Mouse (Mus musculus) heart, adult 2 months (tissue): ENCODE data around the gene Igfals. TPM values are rescaled to one million over a fixed set of nuclear protein-coding genes. Genes with fewer than 3 reads are reported as not detected.

Experiments used
- DNase-seq, 2 experiments: peaks; one replicate each; pipeline ENCODE4 v3.0.0; 2021
- H3K27ac ChIP-seq: fragments of 200-600 bp; 2 replicates; pipeline ENCODE4 v1.8.1; 2022
- H3K27me3 ChIP-seq: fragments of 200-500 bp; 2 replicates; pipeline ENCODE4 v1.6.1; 2012; ENCODE audit warnings: mild to moderate bottlenecking, low read length, inconsistent platforms, mixed read lengths; ENCODE audit not compliant: control insufficient read depth, insufficient read depth
- H3K36me3 ChIP-seq: fragments of 200-500 bp; 2 replicates; pipeline ENCODE4 v1.6.1; 2012; ENCODE audit warnings: low read length, inconsistent platforms; ENCODE audit not compliant: control insufficient read depth, insufficient read depth
- H3K4me1 ChIP-seq: fragments of 200-500 bp; 2 replicates; pipeline ENCODE4 v1.6.1; 2011; ENCODE audit warnings: low read length; ENCODE audit not compliant: control insufficient read depth, insufficient read depth
- H3K4me3 ChIP-seq: fragments of 200-600 bp; 2 replicates; pipeline ENCODE4 v1.8.1; 2022
- H3K79me2 ChIP-seq: fragments of 200-500 bp; replicated peaks from 2 replicates; pipeline ENCODE4 v1.6.1; 2012; ENCODE audit warnings: mild to moderate bottlenecking, inconsistent platforms, low read length, moderate library complexity, mixed read lengths; ENCODE audit not compliant: control insufficient read depth, insufficient read depth
- H3K9ac ChIP-seq: fragments of 200-500 bp; 2 replicates; pipeline ENCODE4 v1.6.1; 2012; ENCODE audit warnings: low read depth, mild to moderate bottlenecking, control low read depth, inconsistent platforms, low read length, mixed read lengths
- CTCF ChIP-seq: fragments of 200-600 bp; IDR thresholded peaks from 2 replicates; pipeline ENCODE4 v1.8.1; 2022; ENCODE audit warnings: antibody characterized with exemption, mild to moderate bottlenecking, moderate library complexity
- EP300 ChIP-seq: fragments of 200-500 bp; IDR thresholded peaks from 2 replicates; pipeline ENCODE4 v1.6.1; 2011; ENCODE audit warnings: low read depth, low read length, control low read depth; ENCODE audit not compliant: insufficient read depth
- POLR2A ChIP-seq: fragments of 200-500 bp; IDR thresholded peaks from 2 replicates; pipeline ENCODE4 v1.6.1; 2011; ENCODE audit warnings: mild to moderate bottlenecking, low read depth, low read length, control low read depth; ENCODE audit not compliant: insufficient read depth
- WGBS: fragments of 180-500 bp; shearing (Covaris S2); methylation state at CpG from one replicate; pipeline ENCODE4 v1.1.7; 2018; 5-methylcytosine and 5-hydroxymethylcytosine counted together
- intact Hi-C: fragments of 180-260 bp; cut with DNase I; formaldehyde crosslinking; loops from one replicate; pipeline ENCODE4 v1.15.1; 2025
- polyA plus RNA-seq: library from polyadenylated mRNA; depleted of rRNA; stranded (reverse); fragments of >200 nt; gene quantifications from 2 replicates; pipeline ENCODE4 v1.2.3, GENCODE M21; 2012
- total RNA-seq, 2 experiments: library from RNA; stranded (reverse); gene quantifications; 2 replicates each; pipeline ENCODE4 v1.2.3; 2021

The Igfals gene
- total and polyA plus RNA-seq, 3 experiments = 9.2 to 12.7 (median 11.7) TPM

GRCm38 (mm10) chr17:24850065-24850772 lies 15.6 kb upstream of the Igfals start, which contains the start of gene Fahd1:
TSS of gene Fahd1 (minus strand) at chr17:24850364.
- no peaks in the 10 kb centered on the region for H3K36me3 ChIP-seq
- under 1% methylated on average over 58 of the region's 58 CpGs for WGBS
- peaks cover 2% of the 10 kb centered on the region for H3K4me1 ChIP-seq
- H3K27me3 ChIP-seq = no peaks in the 10 kb centered on the region
- H3K79me2 ChIP-seq = no peaks in the 10 kb centered on the region
- peak; percentile 73 for TF ChIP-seq POLR2A
- peak; percentile 16; the same call in 1 of the 2 replicates for TF ChIP-seq EP300
- peak; percentile 37; the same call in 1 of the 2 replicates for TF ChIP-seq CTCF
- H3K4me3 ChIP-seq = peak within 1 kb of the TSS; percentile 62
- intact Hi-C loops = loop anchor here (2.0 kb wide), 1 partner anchor 35 kb away; no protein-coding TSS in a partner anchor
- H3K9ac ChIP-seq = peak within 1 kb of the TSS; percentile 74
- peak; percentile 95 to 97 for DNase-seq
- peak within 1 kb of the TSS; percentile 87 for H3K27ac ChIP-seq

- Histone ChIP-seq H3K79me2 (no peaks in the 10 kb centered on the region), H3K4me1 (peaks cover 2% of the 10 kb centered on the region), H3K4me3 (peak overlapping the region; percentile 62), H3K36me3 (no peaks in the 10 kb centered on the region), H3K27me3 (no peaks in the 10 kb centered on the region), H3K27ac (peak overlapping the region; percentile 87), H3K9ac (peak overlapping the region; percentile 71)
- TF ChIP-seq POLR2A = no peak
- TF ChIP-seq EP300 = no peak
- TF ChIP-seq CTCF = no peak; the same call in 1 of the 2 replicates
- intact Hi-C loops = loop anchor here (2.0 kb wide), 1 partner anchor 34 kb away; no protein-coding TSS in a partner anchor
- WGBS = 1% methylated on average over 20 of the region's 20 CpGs
- no peak for DNase-seq
Observed at GRCm38 (mm10) chr17:24850773-24851127, 15.0 kb upstream of the Igfals start.

- DNase-seq = no peak
- TF ChIP-seq CTCF (no peak), POLR2A (no peak), EP300 (no peak)
- Histone ChIP-seq H3K27ac (no peak overlapping the region; the same call in 1 of the 2 replicates), H3K27me3 (no peaks in the 10 kb centered on the region), H3K9ac (peak overlapping the region; percentile 71; the same call in 1 of the 2 replicates), H3K4me3 (peak overlapping the region; percentile 62), H3K4me1 (peaks cover 2% of the 10 kb centered on the region), H3K79me2 (no peaks in the 10 kb centered on the region), H3K36me3 (no peaks in the 10 kb centered on the region)
- 81% methylated on average over 10 of the region's 10 CpGs for WGBS
- intact Hi-C loops = loop anchor here (2.0 kb wide), 1 partner anchor 33 kb away; no protein-coding TSS in a partner anchor
Observed at GRCm38 (mm10) chr17:24851381-24852125, 14.2 kb upstream of the Igfals start.

GRCm38 (mm10) chr17:24855838-24856464 lies 9.8 kb upstream of the Igfals start:
- H3K4me3 ChIP-seq = no peak overlapping the region
- H3K9ac ChIP-seq = no peak overlapping the region
- H3K79me2 ChIP-seq = no peaks in the 10 kb centered on the region
- 59% methylated on average over 3 of the region's 3 CpGs for WGBS
- intact Hi-C loops = no loop called here
- H3K36me3 ChIP-seq = no peaks in the 10 kb centered on the region
- no peaks in the 10 kb centered on the region; the same call in none of the 2 replicates for H3K4me1 ChIP-seq
- H3K27me3 ChIP-seq = no peaks in the 10 kb centered on the region
- no peak overlapping the region for H3K27ac ChIP-seq
- no peak for DNase-seq
- TF ChIP-seq EP300 = no peak
- no peak for TF ChIP-seq CTCF

- no peak for DNase-seq
- Histone ChIP-seq H3K27ac (no peak overlapping the region), H3K36me3 (no peaks in the 10 kb centered on the region), H3K4me1 (no peaks in the 10 kb centered on the region; the same call in none of the 2 replicates), H3K27me3 (no peaks in the 10 kb centered on the region), H3K9ac (no peak overlapping the region), H3K79me2 (no peaks in the 10 kb centered on the region), H3K4me3 (no peak overlapping the region)
- TF ChIP-seq POLR2A (no peak), CTCF (no peak), EP300 (no peak)
- 91% methylated on average over 13 of the region's 13 CpGs for WGBS
- intact Hi-C loops = no loop called here
Observed at GRCm38 (mm10) chr17:24856589-24856988, 9.2 kb upstream of the Igfals start.
